Mouse (Mus musculus) erythroblast, embryonic 14.5 days (primary cell): ENCODE measurements around the gene Cep41.

Source experiments
- GATA1 ChIP-seq: IDR thresholded peaks from 2 replicates; pipeline ENCODE4 v1.6.1; 2012; ENCODE audit warnings: low read length, inconsistent platforms, mixed read lengths
- TAL1 ChIP-seq: IDR thresholded peaks from 3 replicates; pipeline ENCODE4 v1.6.1; 2012; ENCODE audit warnings: low read length, inconsistent platforms, mixed read lengths

GRCm38 (mm10) chr6:30680442-30680841 lies 13.1 kb downstream of the Cep41 start:
- TF ChIP-seq GATA1: no peak
- TF ChIP-seq TAL1: no peak
